Mouse (Mus musculus): ENCODE data around the gene Tango6.

Gene Tango6

DNA sequence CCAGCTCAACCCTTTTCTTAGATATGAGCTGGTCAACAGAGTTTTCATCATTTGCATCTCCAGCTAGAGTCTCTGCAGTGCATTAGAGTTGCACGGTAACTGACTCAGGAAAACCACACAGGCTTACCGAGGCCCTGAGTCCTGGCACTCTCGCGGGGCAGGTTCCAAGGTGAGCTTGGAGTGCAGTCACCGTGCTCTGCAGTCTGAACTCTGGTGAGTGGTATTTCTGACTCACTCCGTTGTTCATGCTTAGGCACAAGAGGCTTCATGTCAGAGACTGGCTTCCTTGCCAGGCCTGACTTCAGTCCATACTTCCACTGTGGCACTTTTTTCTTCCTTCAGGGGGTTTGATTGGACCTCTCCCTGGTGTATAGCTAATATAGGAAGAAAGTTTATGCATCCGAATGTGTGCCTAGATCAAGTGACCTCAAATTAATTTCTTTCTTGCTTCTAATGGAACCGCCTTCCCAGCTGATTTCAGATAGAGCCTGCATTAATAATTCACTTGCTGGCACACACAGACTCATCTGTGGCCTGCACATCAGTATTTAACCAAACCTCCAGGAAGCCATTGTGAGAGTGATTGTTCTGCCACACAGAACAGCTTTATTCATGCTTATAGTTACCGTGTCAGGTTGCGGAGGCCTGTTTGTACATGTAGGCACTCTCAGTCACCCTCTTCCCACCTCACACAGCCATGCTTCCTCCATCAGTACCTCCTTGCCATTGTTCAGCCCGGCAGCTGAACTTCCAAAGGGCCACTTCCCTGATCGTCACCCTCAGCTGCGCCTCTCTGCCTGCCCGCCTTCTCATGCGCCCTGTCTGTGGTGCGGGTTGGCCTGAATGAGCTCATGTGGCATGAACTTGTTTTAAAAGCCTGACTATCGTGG lies 136.0 kb downstream of the Tango6 start:
- no peak for DNase-seq

DNA sequence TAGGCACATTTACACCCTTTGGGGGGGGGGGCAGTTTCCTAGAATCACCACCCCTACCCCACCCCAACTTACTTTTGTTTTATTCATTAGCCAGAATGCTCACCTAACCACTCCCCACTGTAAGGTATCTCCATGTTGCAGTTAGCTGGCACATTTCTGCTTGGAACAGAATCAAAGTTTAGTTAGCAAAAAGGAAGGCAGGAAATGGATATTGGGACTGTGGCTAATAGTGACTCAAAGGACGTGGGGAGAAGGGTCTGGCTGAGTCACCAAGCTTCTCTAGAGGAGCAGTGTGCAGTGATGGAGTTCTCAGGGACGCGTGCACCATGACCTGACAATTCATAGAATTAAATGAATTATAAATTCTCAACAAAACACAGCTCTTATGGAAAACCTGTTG lies 136.7 kb downstream of the Tango6 start:
- DNase-seq: no peak

DNA sequence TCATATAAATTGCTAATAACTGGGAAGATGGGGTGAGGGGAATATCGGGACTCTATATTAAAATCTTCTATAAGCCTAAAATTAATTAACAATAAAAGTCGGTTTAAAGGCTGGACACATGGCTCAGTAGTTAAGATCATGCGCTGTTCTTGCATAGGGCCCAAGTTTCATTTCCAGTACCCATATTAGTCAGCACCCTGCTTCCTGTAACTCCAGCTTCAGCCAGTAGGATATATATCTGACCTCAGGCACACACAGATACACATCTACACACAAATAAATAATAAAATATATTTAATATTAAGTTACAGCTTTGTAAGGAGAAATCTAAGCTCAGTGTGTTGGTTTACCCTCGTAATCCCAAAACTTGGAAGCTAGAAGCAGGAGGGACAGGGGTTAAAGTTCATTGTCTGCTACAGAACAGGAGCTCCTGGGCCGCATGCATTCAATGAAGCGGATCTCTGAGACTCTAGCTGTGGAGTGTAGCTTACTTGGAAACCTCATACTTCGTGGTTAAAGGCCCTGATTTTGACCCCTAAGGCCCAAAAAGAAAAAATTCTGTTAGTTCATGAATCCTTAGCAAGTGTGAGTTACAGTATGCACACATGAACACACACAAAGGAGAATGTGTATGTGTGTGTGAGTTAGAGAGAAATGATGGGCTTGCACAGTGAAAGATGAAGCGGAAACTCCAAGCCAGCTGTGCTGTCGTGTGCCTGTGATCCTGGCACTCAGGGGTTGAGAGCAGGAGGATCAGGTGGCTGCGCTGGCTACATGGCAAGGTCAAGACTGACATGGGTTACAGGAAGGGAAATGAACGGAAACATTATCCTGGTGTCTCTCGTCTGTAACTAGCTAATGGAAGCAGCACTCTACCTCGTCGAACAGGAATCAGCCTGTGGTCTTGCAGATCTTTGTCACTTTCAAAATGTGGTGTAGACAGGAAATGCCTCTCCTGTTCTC lies 138.0 kb downstream of the Tango6 start:
- DNase-seq: no peak

DNA sequence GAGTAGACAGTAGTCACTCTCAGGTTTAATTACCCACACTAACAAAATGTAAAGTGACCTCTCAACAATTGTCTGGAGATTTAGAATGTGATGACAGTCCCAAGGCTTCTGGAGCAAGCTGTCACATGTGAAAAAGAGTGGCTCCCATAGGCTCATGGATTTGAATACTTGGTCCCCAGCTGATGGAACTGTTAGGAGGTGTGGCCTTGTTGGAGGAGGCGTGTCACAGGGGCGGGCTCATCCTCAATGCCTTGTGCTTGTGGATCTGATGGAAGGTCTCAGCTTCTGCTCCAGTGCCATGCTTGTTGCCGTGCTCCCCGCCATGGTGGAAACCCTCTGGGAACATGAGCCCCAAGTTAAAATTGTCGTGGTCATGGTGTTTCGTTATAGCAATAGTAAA lies 146.1 kb downstream of the Tango6 start:
- DNase-seq: no peak

DNA sequence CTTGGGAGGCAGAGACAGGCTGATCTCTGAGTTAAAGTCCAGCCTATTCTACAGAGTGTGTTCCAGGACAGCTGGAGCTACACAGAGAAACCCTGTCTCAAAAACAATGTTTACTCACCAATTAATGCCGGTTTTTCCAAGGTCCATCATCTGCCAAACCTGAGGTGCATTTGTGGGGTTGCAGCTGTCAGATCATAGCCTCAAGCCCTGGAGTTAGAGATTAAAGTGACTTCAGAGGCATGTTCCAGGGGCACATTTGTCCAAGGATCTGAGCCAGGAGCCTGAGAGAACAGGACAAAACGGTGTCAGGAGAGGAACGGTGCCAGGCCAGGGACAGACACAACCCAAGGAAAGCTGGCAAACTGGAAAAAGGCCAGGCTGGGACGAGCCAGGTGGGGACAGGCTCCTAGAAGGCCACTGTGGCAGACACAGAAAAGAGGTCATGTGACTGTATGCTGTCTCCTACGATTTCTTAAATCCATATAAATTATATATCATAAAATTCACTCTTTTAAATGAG lies 146.7 kb downstream of the Tango6 start:
- DNase-seq: no peak

DNA sequence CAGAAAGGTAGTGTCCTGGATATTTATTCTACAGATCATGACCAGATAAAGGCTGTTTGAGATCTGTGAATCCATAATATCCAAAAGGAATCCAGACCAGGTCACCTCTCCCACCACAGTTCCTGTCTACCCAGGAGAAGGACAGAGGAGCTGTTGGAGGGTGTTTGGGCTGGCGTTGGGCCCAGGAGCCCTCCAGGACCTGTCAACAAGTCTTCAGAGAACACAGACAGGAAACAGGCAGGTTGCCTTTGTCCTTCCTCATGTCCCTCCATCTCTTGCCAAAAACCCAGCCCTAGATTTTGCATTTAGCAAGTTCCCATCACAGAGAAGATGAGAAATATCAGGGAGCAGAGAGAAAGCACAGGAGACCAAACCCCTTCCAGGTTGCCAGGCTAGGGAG lies 152.0 kb downstream of the Tango6 start:
- no peak for DNase-seq

DNA sequence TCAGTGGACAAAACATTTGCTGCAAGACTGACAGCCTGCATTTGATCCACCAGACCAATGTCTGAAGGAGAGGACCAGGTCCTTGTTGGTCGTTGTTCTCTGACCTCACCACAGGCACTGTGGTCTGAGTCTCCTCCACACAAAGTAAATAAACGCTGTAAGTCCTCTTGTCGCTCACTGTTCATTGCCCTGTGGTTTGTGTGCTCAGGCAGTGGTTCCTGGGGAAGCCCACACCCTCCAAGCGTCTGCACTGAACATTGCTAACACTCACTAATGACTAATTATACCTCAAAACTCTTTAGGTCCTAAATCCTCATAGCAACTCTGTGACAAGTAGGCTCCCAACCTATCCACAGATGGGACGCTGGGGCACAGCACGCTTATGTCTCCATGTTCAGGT lies 153.7 kb downstream of the Tango6 start:
- DNase-seq: no peak

DNA sequence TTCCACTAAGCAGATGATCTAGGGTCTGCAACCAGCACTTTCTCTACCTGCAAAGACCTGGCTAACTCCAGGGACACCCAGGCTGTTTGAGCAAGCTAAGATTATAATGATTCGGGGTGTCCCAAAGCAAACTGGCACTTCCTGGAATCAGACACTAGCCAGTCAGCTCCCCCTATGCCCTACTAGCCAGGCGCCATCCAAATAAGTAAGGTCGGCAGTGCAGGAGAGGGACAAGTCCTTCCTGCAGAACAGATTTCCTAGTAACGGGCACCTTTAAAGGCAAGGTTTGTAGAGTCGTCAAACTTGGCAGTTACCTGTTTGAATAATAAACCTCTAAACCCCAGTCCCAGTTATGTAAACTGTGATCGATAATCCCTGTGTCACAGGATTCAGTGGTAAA lies 155.9 kb downstream of the Tango6 start:
- DNase-seq: no peak

DNA sequence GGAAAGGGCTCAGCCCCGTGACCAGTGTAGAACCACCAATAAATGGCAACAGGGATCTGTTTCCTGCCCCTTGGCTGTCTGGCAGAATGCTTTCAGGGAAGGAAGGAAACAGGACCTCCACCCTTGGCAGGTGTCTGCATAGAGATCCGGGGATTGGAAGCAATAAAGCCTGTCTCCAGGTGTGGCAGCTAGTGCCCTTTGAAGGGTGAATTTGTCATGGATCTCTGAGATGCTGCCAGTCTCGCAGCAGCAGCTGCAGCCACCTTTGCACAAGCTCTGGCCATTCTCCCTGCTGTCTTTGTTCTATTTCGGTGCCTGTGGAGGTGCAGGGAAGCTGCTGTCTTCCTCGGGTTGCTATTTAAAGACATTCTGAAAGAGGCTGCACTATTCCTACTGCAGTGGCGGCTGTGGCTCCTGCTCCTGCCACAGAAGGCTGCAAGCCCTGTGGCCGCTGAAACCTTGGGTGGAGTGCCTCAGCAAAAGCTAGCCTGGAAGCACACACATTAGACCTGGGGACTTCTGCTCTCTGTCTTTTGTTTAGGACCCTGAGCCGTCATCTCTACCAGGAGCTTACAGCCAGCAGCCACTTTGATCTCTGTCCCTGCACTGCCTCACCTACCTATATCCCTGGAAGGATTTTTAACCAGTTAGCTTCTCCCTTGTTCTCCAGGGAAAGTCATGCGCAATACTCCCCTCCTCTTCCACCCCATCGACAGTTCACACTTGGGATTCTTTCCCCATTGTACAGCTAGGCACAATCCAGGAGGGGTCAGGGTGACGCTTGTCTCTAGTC lies 156.5 kb downstream of the Tango6 start:
- DNase-seq: no peak

DNA sequence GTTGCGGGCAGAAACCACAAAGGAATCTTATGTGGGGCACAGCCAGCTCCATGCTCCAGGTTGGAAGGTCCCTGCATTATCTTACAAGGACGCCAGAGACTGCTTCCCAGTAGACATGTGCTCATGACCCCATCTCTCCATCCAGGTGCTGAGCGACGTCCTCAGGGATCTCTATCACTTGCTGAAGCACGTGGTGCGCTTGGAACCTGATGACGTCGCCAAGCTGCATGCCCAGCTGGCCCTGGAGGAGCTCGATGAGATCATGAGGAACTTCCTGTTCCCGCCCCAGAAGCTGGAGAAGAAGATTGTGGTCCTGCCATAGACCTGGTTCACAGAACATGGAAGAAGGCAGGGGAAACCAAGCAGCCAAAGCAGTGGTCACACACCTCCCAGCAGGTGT lies 167.2 kb downstream of the Tango6 start:
- no peak for DNase-seq

DNA sequence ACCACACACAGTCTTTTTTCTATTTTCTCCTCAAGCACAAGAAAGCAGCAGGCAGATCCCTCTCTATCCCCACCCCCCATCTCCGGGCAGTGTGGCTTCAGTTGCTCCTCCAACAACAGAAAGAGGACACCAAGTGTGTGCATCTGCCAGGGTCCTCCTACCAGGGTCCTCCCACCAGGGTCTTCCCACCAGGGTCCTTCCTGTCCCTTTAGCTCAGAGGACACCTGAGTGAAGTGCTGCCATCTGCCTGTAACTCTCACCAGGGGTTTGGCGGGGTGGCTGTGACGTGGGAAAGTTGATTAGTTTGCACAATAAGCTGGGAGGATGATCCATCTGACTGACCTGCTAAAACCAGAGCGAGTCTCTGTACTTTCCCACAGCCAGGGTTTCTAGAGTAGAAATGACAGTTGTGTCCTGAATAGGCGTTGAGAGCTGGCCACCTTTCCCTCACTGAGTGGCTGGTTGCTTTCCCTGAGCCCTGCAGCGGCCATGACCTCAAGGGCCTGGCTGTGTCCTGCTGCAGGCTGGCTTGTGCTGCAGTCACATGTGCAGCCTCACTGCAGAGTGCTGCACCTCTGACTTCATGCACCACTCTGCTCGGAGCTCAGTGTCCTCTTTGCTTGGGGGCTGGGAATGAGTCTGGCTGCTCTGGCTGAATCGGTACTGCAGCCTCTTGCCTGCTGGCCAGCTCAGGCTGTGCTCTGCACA lies 171.8 kb downstream of the Tango6 start:
- peak; percentile 63 for DNase-seq

DNA sequence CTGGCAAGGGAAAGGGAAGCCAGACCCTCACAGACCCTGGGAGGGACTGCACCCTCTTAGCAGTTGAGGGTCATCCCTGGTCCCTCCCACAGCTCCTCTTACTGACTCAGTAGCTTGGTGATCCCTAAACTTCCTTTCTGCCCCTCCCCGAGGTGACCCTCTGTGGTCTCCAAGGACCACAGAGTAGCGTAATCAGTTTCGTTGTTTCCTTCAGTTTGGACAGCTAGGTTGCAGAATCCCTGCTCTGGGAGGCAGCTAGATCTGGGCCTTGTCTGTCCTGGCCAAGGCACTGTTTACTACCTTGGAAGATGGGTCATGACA lies 172.3 kb downstream of the Tango6 start:
- no peak for DNase-seq

DNA sequence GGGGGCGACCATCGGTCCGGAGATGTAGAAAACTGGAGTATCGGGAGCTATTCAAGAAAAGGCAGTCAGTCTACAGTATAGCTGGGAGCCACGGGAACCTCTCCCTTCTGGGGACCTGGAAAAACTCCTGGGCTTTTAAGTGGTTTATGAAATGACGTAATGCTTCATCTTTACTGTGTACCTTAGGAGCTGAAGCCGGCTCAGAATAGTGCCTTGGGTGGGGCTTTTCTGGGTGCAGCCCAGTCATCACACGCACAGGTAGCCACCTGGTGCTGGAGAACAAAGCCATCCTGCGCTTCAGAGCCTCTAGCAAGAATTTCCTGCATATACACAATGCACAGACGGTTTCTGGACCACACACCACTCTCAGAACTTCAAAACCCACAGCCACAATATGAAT lies 180.0 kb downstream of the Tango6 start:
- no peak for DNase-seq

DNA sequence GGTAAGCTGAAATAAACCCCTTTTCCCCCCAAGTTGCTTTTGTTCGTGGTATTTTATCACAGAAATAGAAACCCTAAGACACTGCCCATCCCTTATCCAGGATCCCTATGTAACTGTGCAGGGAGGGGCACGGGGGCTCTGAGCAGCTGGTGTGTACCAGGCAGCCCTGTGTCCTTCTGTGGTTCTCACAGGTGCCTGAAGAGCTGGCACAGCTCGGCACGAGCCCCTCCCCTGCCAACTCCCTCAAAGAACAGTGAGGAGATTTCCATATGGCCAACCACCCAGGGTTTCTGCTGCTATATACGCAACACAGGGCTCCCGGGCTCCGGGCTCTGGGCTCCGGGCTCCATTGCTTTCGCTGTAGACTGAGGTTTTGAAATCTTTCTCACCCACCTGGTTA lies 182.5 kb downstream of the Tango6 start:
- no peak for DNase-seq

DNA sequence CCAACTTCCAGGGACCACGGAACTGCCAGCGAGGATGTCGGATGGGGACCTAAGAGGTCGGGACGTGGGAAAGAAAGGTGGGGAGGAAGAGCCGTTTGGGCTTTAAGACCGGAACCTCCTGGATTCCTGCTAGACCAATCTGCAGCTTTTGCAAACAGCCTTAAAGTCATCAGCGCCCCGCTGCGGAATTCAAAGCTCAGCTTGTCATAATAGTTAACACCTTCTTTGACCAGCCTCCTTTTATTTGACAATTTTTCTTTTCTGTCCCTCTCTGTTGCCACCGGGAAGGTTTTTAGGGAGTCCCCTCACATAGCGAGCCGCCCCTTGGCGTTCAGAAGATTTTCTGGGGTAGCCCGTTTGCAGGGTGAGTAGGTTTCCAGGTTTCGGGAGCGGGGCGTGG lies 187.2 kb downstream of the Tango6 start, which contains the start of gene Has3:
Gene Has3 (plus strand): TSS at position 192 of the 400 bp plus-strand sequence.
- peak; percentile 23 for DNase-seq

DNA sequence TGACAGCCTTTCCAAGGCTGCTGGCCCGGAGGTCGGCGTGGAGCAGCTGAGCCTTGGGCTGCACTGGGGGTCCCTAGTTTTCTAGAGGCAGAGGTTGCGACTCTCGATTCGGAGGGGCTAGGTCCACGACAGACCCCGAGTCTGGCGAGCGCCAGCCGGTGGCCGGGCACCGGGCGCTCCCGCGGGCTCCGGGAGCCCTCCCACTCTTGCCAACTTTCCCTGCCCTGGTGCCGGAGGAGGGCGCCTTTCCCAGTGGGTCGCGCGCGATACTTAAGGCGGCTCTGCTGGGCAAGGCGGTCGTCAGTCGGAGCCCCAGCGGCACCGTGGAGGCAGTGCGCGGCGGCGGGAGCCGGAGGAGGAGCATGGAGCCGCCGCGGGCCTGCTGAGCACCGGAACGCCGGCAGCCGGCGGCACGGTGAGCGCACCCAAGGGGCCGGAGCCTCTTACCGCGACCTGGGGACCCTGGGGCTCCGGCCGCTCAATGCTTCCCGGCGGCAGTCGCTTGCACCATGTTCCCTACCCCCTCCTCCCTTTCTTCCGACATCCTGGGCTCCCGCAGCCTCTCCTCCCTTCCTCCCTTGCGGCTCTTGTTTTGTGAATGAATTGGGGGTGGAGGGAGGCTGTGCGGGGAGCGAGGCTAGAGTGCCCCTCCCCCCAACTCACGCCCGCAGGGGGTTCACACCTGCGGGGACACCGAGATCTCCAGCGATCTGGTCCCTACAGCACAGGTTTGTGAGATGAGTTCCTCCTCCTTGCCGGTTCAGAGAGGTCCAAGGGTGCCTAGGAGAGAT lies 187.9 kb downstream of the Tango6 start:
- peak; percentile 79 for DNase-seq

DNA sequence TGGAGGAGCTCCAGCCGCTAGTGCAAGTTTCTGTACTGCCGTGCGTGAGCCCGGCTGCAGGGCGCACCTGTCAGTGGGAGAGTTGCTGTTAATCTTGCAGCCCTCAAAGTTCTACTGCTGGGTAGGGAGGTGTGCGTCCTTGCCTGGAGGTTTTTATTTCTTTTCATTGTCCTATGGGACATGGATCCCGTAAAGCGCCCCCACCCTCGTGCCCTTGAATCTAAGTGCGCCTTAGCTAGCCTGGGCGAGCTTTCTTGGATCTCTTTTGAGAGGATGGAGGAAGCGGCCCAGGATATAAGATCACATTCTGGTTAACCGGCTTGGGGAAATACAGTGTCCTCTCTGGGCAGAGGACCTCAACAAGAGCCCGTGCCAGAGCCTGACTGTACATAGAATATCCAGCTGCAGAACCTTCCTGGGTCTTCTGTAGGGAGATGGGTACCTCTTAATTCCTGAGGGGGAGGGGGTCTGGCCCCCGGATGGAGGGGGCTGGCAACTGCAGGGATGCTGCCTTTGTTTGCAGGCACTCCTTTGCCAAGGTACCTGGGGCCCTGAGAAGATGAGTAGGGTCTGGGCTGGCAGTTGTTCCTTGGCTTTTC lies 188.6 kb downstream of the Tango6 start:
- peak; percentile 33 for DNase-seq

DNA sequence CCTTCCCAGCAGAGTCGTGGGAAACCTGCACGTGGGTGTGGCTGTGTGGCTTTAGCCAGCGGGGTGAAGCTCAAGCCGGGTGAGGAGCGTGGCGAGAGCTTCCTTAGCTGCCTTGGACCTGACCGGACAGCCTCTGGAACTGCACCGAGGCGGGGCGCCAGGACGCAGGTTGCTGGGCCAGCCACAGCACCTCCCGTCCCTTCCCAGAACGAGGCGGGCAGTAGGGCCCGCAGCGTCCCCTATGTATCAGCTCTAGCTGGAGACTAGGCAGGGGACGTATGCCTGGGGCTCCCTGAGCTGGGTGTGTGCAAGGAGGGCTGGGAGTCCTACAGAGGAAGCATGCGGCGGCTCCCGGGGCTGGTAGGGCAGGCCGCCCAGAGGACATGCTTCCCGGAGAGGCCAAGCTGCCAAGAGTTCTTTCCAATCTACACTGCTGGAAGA lies 189.1 kb downstream of the Tango6 start:
- peak; percentile 70 for DNase-seq

DNA sequence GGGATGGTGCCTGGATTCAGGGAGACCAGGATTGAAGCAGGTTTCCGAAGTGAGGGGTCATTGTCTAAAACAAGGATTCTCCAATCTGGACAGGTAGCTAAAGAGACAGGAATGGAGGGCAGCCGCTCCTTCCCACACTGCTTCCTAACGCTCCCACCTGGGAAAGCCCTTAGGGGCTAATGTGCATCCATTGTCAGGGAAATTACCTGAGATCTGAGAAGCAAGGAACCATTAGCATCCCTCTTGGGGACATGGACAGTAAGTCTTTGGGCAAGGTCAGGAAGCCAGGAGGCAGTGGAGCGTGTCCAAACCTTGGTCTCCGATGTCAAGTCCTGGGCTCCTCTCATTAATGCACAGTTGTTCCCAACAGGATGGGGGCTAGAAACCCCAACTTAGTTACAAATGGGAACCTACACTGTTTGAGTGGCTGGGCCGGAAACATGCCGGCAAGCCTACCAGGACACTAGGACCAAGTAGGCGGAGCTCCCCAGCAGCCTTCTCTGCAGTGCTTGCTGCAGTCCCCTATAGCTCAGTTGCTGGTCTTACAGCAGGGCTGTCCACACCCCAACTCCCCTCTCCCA lies 189.7 kb downstream of the Tango6 start:
- DNase-seq: no peak

DNA sequence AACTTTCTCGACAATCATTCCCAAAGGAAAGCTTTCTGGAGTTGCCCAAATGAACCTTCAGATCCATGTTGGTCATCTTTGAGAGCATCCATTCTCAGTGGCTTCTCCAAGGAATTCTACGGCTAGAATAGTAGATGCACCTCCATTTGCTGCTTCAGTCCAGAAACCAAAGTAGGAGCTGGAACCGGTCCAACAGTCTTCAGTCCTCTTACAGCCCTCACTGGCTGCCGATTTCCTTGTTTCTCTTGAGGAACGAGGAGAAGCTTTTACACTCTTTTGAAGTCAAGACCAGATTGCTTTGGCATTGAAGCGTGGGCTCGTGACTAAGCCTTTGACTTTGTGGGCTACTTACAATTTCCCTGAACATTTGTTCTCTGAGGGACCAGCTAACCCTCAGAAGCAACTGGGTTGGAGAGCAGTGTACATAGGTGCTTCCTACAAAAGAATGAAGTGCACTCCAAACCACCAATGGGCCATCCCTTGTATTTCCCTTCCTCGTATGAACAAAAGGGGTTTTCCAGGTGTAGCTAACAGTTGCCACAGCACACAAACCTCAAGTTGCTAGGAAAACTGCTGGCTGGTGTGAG lies 197.3 kb downstream of the Tango6 start:
- DNase-seq: no peak
